ENCODE assay signal across 17 mouse cellular contexts in the genomic region with DNA sequence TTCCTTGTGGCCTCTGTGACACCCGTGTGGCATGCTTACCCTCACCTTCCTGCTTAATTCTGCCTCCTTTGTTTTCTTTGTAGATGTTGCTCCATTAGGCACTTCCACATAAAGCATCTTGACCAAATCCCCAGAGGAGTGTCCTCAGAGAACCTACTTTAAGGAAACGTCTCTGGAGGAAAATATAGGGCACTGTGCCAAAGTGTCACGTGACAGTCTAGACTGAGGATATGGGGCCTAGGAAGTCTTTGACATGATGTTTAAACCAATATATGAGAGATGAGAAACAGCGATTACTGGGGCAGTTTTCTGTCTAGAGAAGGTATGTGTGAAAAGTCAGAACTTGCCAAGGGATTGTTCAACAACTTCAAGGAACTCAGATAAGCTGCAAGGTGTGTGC. TPM values are rescaled to one million over a fixed set of nuclear protein-coding genes. Genes with fewer than 3 reads are reported as not detected.
A peak's percentile ranks its signal among the peaks of the same experiment; 100 is the strongest.
DNase-seq lines count a peak whose midpoint lies in the region; ATAC-seq lines count a peak whose summit lies in the region.
"Had no signal": no experiment of that assay in that cellular context is flagged by ENCODE, and none has a peak within 500 bp of the region (broad histone marks: within the 10 kb centered on the region; RNA-seq: fewer than 3 reads in every experiment).

No protein-coding gene starts in this region.

- H3K27me3 ChIP-seq in heart, embryonic 11.5 days (ENCODE audit: control insufficient read depth, insufficient read depth, low read length) = no peaks in the 10 kb centered on the region
- no peaks in the 10 kb centered on the region for H3K27me3 ChIP-seq in neural tube, embryonic 15.5 days (replicated peaks)
- H3K27me3 ChIP-seq: forebrain, embryonic 15.5 days; liver, embryonic 13.5 days had no signal

- no peak overlapping the region for H3K27ac ChIP-seq in heart, embryonic 11.5 days (ENCODE audit: low read depth, low read length)
- no peak overlapping the region for H3K27ac ChIP-seq in neural tube, embryonic 15.5 days (replicated peaks)
- H3K27ac ChIP-seq: forebrain, embryonic 15.5 days; liver, embryonic 13.5 days had no signal

- 63% methylated on average over 4 of the region's 4 CpGs for WGBS in heart, embryonic 11.5 days (ENCODE audit: insufficient replicate concordance)
- 65% methylated on average over 4 of the region's 4 CpGs for WGBS in neural tube, embryonic 15.5 days

- H3K4me3 ChIP-seq in heart, embryonic 11.5 days (ENCODE audit: low read depth, low read length) = no peak overlapping the region
- no peak overlapping the region for H3K4me3 ChIP-seq in neural tube, embryonic 15.5 days (replicated peaks)
- H3K4me3 ChIP-seq: forebrain, embryonic 15.5 days; hindbrain, embryonic 10.5 days; liver, embryonic 13.5 days had no signal

- no peaks in the 10 kb centered on the region for H3K36me3 ChIP-seq in heart, embryonic 11.5 days (ENCODE audit: control insufficient read depth, insufficient read depth, low read length)
- H3K36me3 ChIP-seq in neural tube, embryonic 15.5 days = no peaks in the 10 kb centered on the region
- H3K36me3 ChIP-seq: forebrain, embryonic 15.5 days; hindbrain, embryonic 10.5 days; liver, embryonic 13.5 days had no signal

- peak; percentile 20 for DNase-seq in heart, adult 8-10 months (ENCODE audit: low spot score)
- peak; percentile 65 for DNase-seq in urinary bladder, postnatal 14 days (ENCODE audit: low spot score)
- DNase-seq in urinary bladder, postnatal 4 days (ENCODE audit: low spot score in 2 of 2) = no peak
- peak; percentile 41 to 60 for DNase-seq in kidney, postnatal 4 days
- DNase-seq in adrenal gland, postnatal 4 days (ENCODE audit: low spot score in 2 of 2) = no peak
- DNase-seq: cerebellum, adult 2 months; embryo, embryonic 11 days; liver, embryonic 13.5 days; spleen, adult 18-20 months; thymus, adult 2 months had no signal

- no peaks in the 10 kb centered on the region for H3K9me3 ChIP-seq in heart, embryonic 11.5 days (replicated peaks; ENCODE audit: control insufficient read depth, low read length)
- H3K9me3 ChIP-seq in neural tube, embryonic 15.5 days (replicated peaks) = no peaks in the 10 kb centered on the region
- H3K9me3 ChIP-seq: forebrain, embryonic 15.5 days; hindbrain, embryonic 10.5 days; liver, embryonic 13.5 days had no signal

- no peak overlapping the region for H3K4me2 ChIP-seq in heart, embryonic 11.5 days
- no peak overlapping the region for H3K4me2 ChIP-seq in neural tube, embryonic 15.5 days
- H3K4me2 ChIP-seq: forebrain, embryonic 15.5 days; liver, embryonic 13.5 days had no signal

- H3K9ac ChIP-seq in heart, embryonic 11.5 days (ENCODE audit: low read depth, low read length) = no peak overlapping the region
- no peak overlapping the region for H3K9ac ChIP-seq in neural tube, embryonic 15.5 days (replicated peaks)
- H3K9ac ChIP-seq: forebrain, embryonic 15.5 days; liver, embryonic 13.5 days had no signal

- H3K4me1 ChIP-seq in heart, embryonic 11.5 days (ENCODE audit: control insufficient read depth, insufficient read depth, low read length) = no peaks in the 10 kb centered on the region
- no peaks in the 10 kb centered on the region for H3K4me1 ChIP-seq in neural tube, embryonic 15.5 days
- H3K4me1 ChIP-seq: forebrain, embryonic 15.5 days; liver, embryonic 13.5 days had no signal

- no peak for ATAC-seq in heart, embryonic 11.5 days (replicated peaks; ENCODE audit: insufficient number of reproducible peaks, low FRiP score, low TSS enrichment)
- no peak for ATAC-seq in neural tube, embryonic 15.5 days (ENCODE audit: low FRiP score)
- ATAC-seq: CD4-positive, CD25-positive, alpha-beta regulatory T cell, adult 4 months; forebrain, embryonic 15.5 days had no signal

RNA-seq across cellular contexts. Expression of gene 4930579F01Rik, which starts 8.3 kb away (rescaled TPM):
- total RNA-seq in heart, adult 8-10 months (2022) = not detected
- not detected in 2 replicates for polyA plus RNA-seq in heart, embryonic 11.5 days (2014; fragmentation: Nextera tagmentation; extraction: Ambion mirVana)
- polyA plus RNA-seq in neural tube, embryonic 15.5 days (2015; fragmentation: Nextera tagmentation; extraction: Ambion mirVana) = not detected in 2 replicates
- total RNA-seq in adrenal gland, postnatal 4 days (2021) = not detected
- total RNA-seq: gastrocnemius, postnatal 4 days; left cerebral cortex, postnatal 14 days had no signal
- polyA plus RNA-seq: CD4-positive, CD25-positive, alpha-beta regulatory T cell, adult 4 months; cerebellum, adult 2 months; forebrain, embryonic 15.5 days; hindbrain, embryonic 10.5 days; liver, embryonic 13.5 days; thymus, adult 2 months had no signal

RNA-seq across cellular contexts. Expression of gene Adh7, which starts 32.3 kb away (rescaled TPM):
- total RNA-seq in heart, adult 8-10 months (2022) = under 1 TPM; 0.11 to 0.81 (median 0.47) TPM
- polyA plus RNA-seq in heart, embryonic 11.5 days (2014; fragmentation: Nextera tagmentation; extraction: Ambion mirVana) = not detected in 2 replicates
- 0.44 and 0.66 TPM in 2 replicates for polyA plus RNA-seq in neural tube, embryonic 15.5 days (2015; fragmentation: Nextera tagmentation; extraction: Ambion mirVana)
- total RNA-seq in adrenal gland, postnatal 4 days (2021) = 10 to 100 TPM; 22.2 to 29.2 TPM
- polyA plus RNA-seq: CD4-positive, CD25-positive, alpha-beta regulatory T cell, adult 4 months; cerebellum, adult 2 months had no signal

RNA-seq across cellular contexts. Expression of gene Mttp, which starts 40.5 kb away (rescaled TPM):
- total RNA-seq in heart, adult 8-10 months (2022) = 1 to 10 TPM; 6.6 to 8.4 (median 7.4) TPM
- 8.0 and 8.7 TPM in 2 replicates for polyA plus RNA-seq in heart, embryonic 11.5 days (2014; fragmentation: Nextera tagmentation; extraction: Ambion mirVana)
- polyA plus RNA-seq in neural tube, embryonic 15.5 days (2015; fragmentation: Nextera tagmentation; extraction: Ambion mirVana) = 8.5 and 9.4 TPM in 2 replicates
- total RNA-seq in adrenal gland, postnatal 4 days (2021) = 10 to 100 TPM; 11.7 to 21.3 TPM

RNA-seq across cellular contexts. Expression of gene Trmt10a, which starts 42.0 kb away (rescaled TPM):
- 1 to 10 TPM; 1.1 to 1.9 (median 1.6) TPM for total RNA-seq in heart, adult 8-10 months (2022)
- polyA plus RNA-seq in heart, embryonic 11.5 days (2014; fragmentation: Nextera tagmentation; extraction: Ambion mirVana) = 10.8 and 15.9 TPM in 2 replicates
- polyA plus RNA-seq in neural tube, embryonic 15.5 days (2015; fragmentation: Nextera tagmentation; extraction: Ambion mirVana) = 8.4 and 9.4 TPM in 2 replicates
- 10 to 100 TPM in 1 of 2 experiments, 1 to 10 TPM in 1; 6.6 to 12.5 TPM for total RNA-seq in adrenal gland, postnatal 4 days (2021)

Comparison
In these comparisons a context has a peak if more than half of its experiments do, and no peak if none do; other contexts are left out.
1. DNase-seq: peak in heart, adult 8-10 months (single experiment), urinary bladder, postnatal 14 days (single experiment) and kidney, postnatal 4 days (2 of 2); none in urinary bladder, postnatal 4 days (0 of 2) and adrenal gland, postnatal 4 days (0 of 2).
2. RNA of gene Adh7, which starts 32.3 kb away (total RNA-seq): 22.2 to 29.2 TPM in adrenal gland, postnatal 4 days; 0.11 to 0.81 TPM in heart, adult 8-10 months; every median in the first group is over 10 times any median in the second.